Mouse (Mus musculus) layer of hippocampus, adult 11-12 months (tissue): Measurements from ENCODE around the gene Ank3.
A peak's percentile ranks its signal among the peaks of the same experiment; 100 is the strongest.
"Not testable (repeated sequence)": the region's sequence is repeated elsewhere in the genome, so short reads cannot be mapped to it uniquely, and the experiment has no call there.

ENCODE experiments used
- DNase-seq: peaks from one replicate; pipeline ENCODE4 v3.0.0; 2022; ENCODE audit warnings: low spot score

The Ank3 gene

GRCm38 (mm10) chr10:69902024-69902423 is 503.5 kb downstream of the Ank3 start:
- no peak for DNase-seq

- DNase-seq, result no peak
Measured at GRCm38 (mm10) chr10:69904321-69904720, 505.7 kb downstream of the Ank3 start.

GRCm38 (mm10) chr10:69907795-69908764 is 509.5 kb downstream of the Ank3 start:
- no peak for DNase-seq

- DNase-seq, result no peak
Measured at GRCm38 (mm10) chr10:69909856-69910255, 511.3 kb downstream of the Ank3 start.

GRCm38 (mm10) chr10:69910304-69910703 is 511.7 kb downstream of the Ank3 start:
- peak; percentile 47 for DNase-seq

- DNase-seq, result not testable (repeated sequence)
Measured at GRCm38 (mm10) chr10:69910726-69911125, 512.2 kb downstream of the Ank3 start.

GRCm38 (mm10) chr10:69915566-69915965 is 517.0 kb downstream of the Ank3 start:
- no peak for DNase-seq

GRCm38 (mm10) chr10:69916205-69916604 is 517.6 kb downstream of the Ank3 start:
- no peak for DNase-seq

- no peak for DNase-seq
Measured at GRCm38 (mm10) chr10:69916689-69917435, 518.3 kb downstream of the Ank3 start.

- no peak for DNase-seq
Measured at GRCm38 (mm10) chr10:69917711-69918110, 519.1 kb downstream of the Ank3 start.

- DNase-seq, result no peak
Measured at GRCm38 (mm10) chr10:69918461-69919151, 520.0 kb downstream of the Ank3 start.

GRCm38 (mm10) chr10:69919152-69919492 is 520.5 kb downstream of the Ank3 start:
- no peak for DNase-seq

GRCm38 (mm10) chr10:69919746-69920145 is 521.2 kb downstream of the Ank3 start:
- DNase-seq, result no peak

- no peak for DNase-seq
Measured at GRCm38 (mm10) chr10:69922076-69922475, 523.5 kb downstream of the Ank3 start.

GRCm38 (mm10) chr10:69923801-69924200 is 525.2 kb downstream of the Ank3 start:
- no peak for DNase-seq

- no peak for DNase-seq
Measured at GRCm38 (mm10) chr10:69924321-69924720, 525.7 kb downstream of the Ank3 start.

GRCm38 (mm10) chr10:69924845-69925244 is 526.3 kb downstream of the Ank3 start:
- no peak for DNase-seq

GRCm38 (mm10) chr10:69925285-69926157 is 526.9 kb downstream of the Ank3 start:
- DNase-seq, result no peak

GRCm38 (mm10) chr10:69926158-69926882 is 527.7 kb downstream of the Ank3 start:
- DNase-seq, result no peak

- no peak for DNase-seq
Measured at GRCm38 (mm10) chr10:69927012-69927411, 528.4 kb downstream of the Ank3 start.

- DNase-seq, result no peak
Measured at GRCm38 (mm10) chr10:69928358-69928757, 529.8 kb downstream of the Ank3 start.
